Comparison of ENCODE assay signal across 10 mouse cellular contexts in the genomic region with DNA sequence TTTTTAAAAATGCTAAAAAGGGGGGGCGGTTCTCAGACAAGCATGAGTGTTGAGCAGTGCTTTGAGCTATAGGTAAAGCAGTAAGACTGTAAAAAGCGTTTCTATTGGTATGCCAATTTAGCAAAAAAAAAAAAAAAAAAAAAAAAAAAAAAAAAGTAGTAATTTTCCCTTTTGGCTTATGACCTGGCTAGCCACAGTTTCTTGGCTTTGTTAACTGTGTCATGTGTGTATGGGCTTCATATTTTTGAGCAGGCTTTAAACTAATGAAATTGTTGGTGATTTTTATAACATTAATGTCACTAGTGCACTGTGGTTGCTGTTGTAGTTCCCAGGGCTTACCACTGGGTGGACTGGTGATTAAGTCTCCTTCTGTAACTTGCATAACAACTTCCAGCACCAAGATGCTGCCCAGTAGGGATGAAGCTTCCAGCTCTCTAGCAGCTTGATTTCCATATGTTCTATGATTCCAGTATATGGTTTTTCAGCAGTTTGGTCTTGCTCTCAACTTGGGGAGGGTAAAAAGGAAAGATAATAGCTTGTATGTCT.
DNase-seq lines count a peak whose midpoint lies in the region; ATAC-seq and TF ChIP-seq lines count a peak whose summit lies in the region.
"Had no signal": no experiment of that assay in that cellular context is flagged by ENCODE, and none has a peak within 500 bp of the region (broad histone marks: within the 10 kb centered on the region; RNA-seq: fewer than 3 reads in every experiment).

No protein-coding gene starts in this region.

- no peak for TF ChIP-seq EP300 in liver, postnatal 0 days (IDR thresholded peaks at IDR 0.05; ENCODE audit: low read depth)

- H3K9me3 ChIP-seq in forebrain, postnatal 0 days (ENCODE audit: low read length) = no peaks in the 10 kb centered on the region
- no peaks in the 10 kb centered on the region for H3K9me3 ChIP-seq in forebrain, embryonic 13.5 days (replicated peaks)
- H3K9me3 ChIP-seq in liver, postnatal 0 days (ENCODE audit: low read length) = no peaks in the 10 kb centered on the region
- H3K9me3 ChIP-seq in liver, embryonic 12.5 days (replicated peaks) = no peaks in the 10 kb centered on the region

- H3K9ac ChIP-seq in forebrain, postnatal 0 days = no peak overlapping the region
- H3K9ac ChIP-seq in forebrain, embryonic 13.5 days = no peak overlapping the region
- no peak overlapping the region for H3K9ac ChIP-seq in liver, postnatal 0 days (replicated peaks)
- no peak overlapping the region for H3K9ac ChIP-seq in liver, embryonic 12.5 days

- H3K27ac ChIP-seq in forebrain, postnatal 0 days (ENCODE audit: low read depth, low read length) = no peak overlapping the region
- no peak overlapping the region for H3K27ac ChIP-seq in forebrain, embryonic 13.5 days
- H3K27ac ChIP-seq in liver, postnatal 0 days (ENCODE audit: low read depth) = no peak overlapping the region
- no peak overlapping the region for H3K27ac ChIP-seq in liver, embryonic 12.5 days

- H3K4me3 ChIP-seq in forebrain, postnatal 0 days (ENCODE audit: low read depth, low read length) = no peak overlapping the region
- H3K4me3 ChIP-seq in forebrain, embryonic 13.5 days = no peak overlapping the region
- no peak overlapping the region for H3K4me3 ChIP-seq in liver, postnatal 0 days (ENCODE audit: low read depth, low read length)
- no peak overlapping the region for H3K4me3 ChIP-seq in liver, embryonic 12.5 days

- no peak for ATAC-seq in forebrain, postnatal 0 days
- ATAC-seq in forebrain, embryonic 13.5 days = no peak
- ATAC-seq in liver, postnatal 0 days = no peak
- ATAC-seq in liver, embryonic 12.5 days = no peak
- peak; percentile 63; the same call in 1 of the 2 replicates for ATAC-seq in granulocyte monocyte progenitor cell, adult 5-6 weeks (replicated peaks; ENCODE audit: poor library complexity, severe bottlenecking)

- no peak for DNase-seq in forebrain, postnatal 0 days
- no peak for DNase-seq in liver, postnatal 0 days
- peak; percentile 49 for DNase-seq in NIH3T3 (ENCODE audit: low read depth)
- no peak for DNase-seq in thymus, postnatal 0 days (ENCODE audit: low spot score)
- DNase-seq in ovary, adult 18-20 months (ENCODE audit: low spot score) = no peak
- DNase-seq: cerebellum, adult 8-10 months; heart, postnatal 10 days had no signal

- H3K4me2 ChIP-seq in forebrain, postnatal 0 days (ENCODE audit: low read depth) = no peak overlapping the region
- H3K4me2 ChIP-seq in forebrain, embryonic 13.5 days = no peak overlapping the region
- no peak overlapping the region for H3K4me2 ChIP-seq in liver, postnatal 0 days (ENCODE audit: low read depth, low read length)
- no peak overlapping the region for H3K4me2 ChIP-seq in liver, embryonic 12.5 days

- H3K27me3 ChIP-seq in forebrain, postnatal 0 days (ENCODE audit: insufficient read depth, low read length) = no peaks in the 10 kb centered on the region
- H3K27me3 ChIP-seq in forebrain, embryonic 13.5 days = no peaks in the 10 kb centered on the region
- no peaks in the 10 kb centered on the region for H3K27me3 ChIP-seq in liver, postnatal 0 days (ENCODE audit: insufficient read depth, low read length)
- H3K27me3 ChIP-seq in liver, embryonic 12.5 days (replicated peaks) = no peaks in the 10 kb centered on the region

- TF ChIP-seq CTCF in forebrain, postnatal 0 days (IDR thresholded peaks at IDR 0.05; ENCODE audit: low read depth) = peak; percentile 36
- TF ChIP-seq CTCF in liver, postnatal 0 days (IDR thresholded peaks at IDR 0.05; ENCODE audit: low read depth) = peak; percentile 54

- no peaks in the 10 kb centered on the region for H3K4me1 ChIP-seq in forebrain, postnatal 0 days (ENCODE audit: insufficient read depth)
- no peaks in the 10 kb centered on the region for H3K4me1 ChIP-seq in forebrain, embryonic 13.5 days
- no peaks in the 10 kb centered on the region for H3K4me1 ChIP-seq in liver, postnatal 0 days (ENCODE audit: insufficient read depth)
- H3K4me1 ChIP-seq in liver, embryonic 12.5 days = no peaks in the 10 kb centered on the region

- WGBS in forebrain, postnatal 0 days = 89% methylated on average over 2 of the region's 2 CpGs
- 78% methylated on average over 2 of the region's 2 CpGs for WGBS in forebrain, embryonic 13.5 days
- 67% methylated on average over 2 of the region's 2 CpGs for WGBS in liver, postnatal 0 days (ENCODE audit: insufficient replicate concordance)
- WGBS in liver, embryonic 12.5 days (ENCODE audit: insufficient replicate concordance) = 56% methylated on average over 2 of the region's 2 CpGs

- H3K36me3 ChIP-seq in forebrain, postnatal 0 days (ENCODE audit: insufficient read depth) = no peaks in the 10 kb centered on the region
- no peaks in the 10 kb centered on the region for H3K36me3 ChIP-seq in forebrain, embryonic 13.5 days (ENCODE audit: poor library complexity, severe bottlenecking)
- no peaks in the 10 kb centered on the region for H3K36me3 ChIP-seq in liver, postnatal 0 days (replicated peaks; ENCODE audit: insufficient read depth, low read length)
- H3K36me3 ChIP-seq in liver, embryonic 12.5 days = no peaks in the 10 kb centered on the region
